Mouse (Mus musculus) lung, embryonic 16.5 days (tissue): ENCODE measurements around the gene Galnt10. TPM values are rescaled to one million over a fixed set of nuclear protein-coding genes. Genes with fewer than 3 reads are reported as not detected.

ENCODE experiments used
- ATAC-seq: fragments of 200-750 bp; cut with Nextera tagmentation; 2 replicates; pipeline ENCODE4 v1.8.0; 2017; ENCODE audit warnings: low read depth, mild to moderate bottlenecking, moderate library complexity
- H3K27ac ChIP-seq: fragments of 300-500 bp; sonication (generic); 2 replicates; pipeline ENCODE4 v1.5.1; 2014; ENCODE audit warnings: mild to moderate bottlenecking, control low read depth, low read length
- H3K27me3 ChIP-seq: fragments of 300-500 bp; sonication (generic); 2 replicates; pipeline ENCODE4 v1.6.1; 2014; ENCODE audit warnings: low read depth, low read length, mixed read lengths; ENCODE audit not compliant: control insufficient read depth, insufficient read depth
- H3K36me3 ChIP-seq: fragments of 300-500 bp; sonication (generic); 2 replicates; pipeline ENCODE4 v1.6.1; 2014; ENCODE audit warnings: low read length; ENCODE audit not compliant: control insufficient read depth, insufficient read depth
- H3K4me1 ChIP-seq: fragments of 300-500 bp; sonication (generic); replicated peaks from 2 replicates; pipeline ENCODE4 v1.6.1; 2014; ENCODE audit warnings: low read length, mixed read lengths; ENCODE audit not compliant: control insufficient read depth, insufficient read depth
- H3K4me2 ChIP-seq: fragments of 300-500 bp; sonication (generic); 2 replicates; pipeline ENCODE4 v1.6.1; 2014; ENCODE audit warnings: low read depth, low read length, control low read depth
- H3K4me3 ChIP-seq: fragments of 300-500 bp; sonication (generic); 2 replicates; pipeline ENCODE4 v1.5.1; 2014; ENCODE audit warnings: mild to moderate bottlenecking, low read length, control low read depth
- H3K9ac ChIP-seq: fragments of 300-500 bp; sonication (generic); 2 replicates; pipeline ENCODE4 v1.6.1; 2014; ENCODE audit warnings: low read length, control low read depth
- H3K9me3 ChIP-seq: fragments of 300-500 bp; sonication (generic); 2 replicates; pipeline ENCODE4 v1.6.1; 2016; ENCODE audit warnings: low read length; ENCODE audit not compliant: control insufficient read depth
- WGBS: fragments of 180-500 bp; shearing (Covaris S2); extraction: QIAGEN DNeasy Blood & Tissue Kit; methylation state at CpG from one replicate; pipeline ENCODE4 v1.1.7; 2014; 5-methylcytosine and 5-hydroxymethylcytosine counted together
- polyA plus RNA-seq: library from polyadenylated mRNA; unstranded; fragments of >200 nt; fragmentation: Nextera tagmentation; extraction: Ambion mirVana; gene quantifications from 2 replicates; pipeline ENCODE4 v1.2.1, GENCODE M21; 2015

Gene Galnt10
- polyA plus RNA-seq, 1 experiment from 2014 or later = 12.8 TPM

- Histone ChIP-seq H3K36me3 (no peaks in the 10 kb centered on the region), H3K9me3 (no peaks in the 10 kb centered on the region), H3K4me3 (no peak overlapping the region), H3K9ac (no peak overlapping the region), H3K4me1 (peaks cover 5% of the 10 kb centered on the region; the same call in 1 of the 2 replicates), H3K4me2 (no peak overlapping the region), H3K27ac (no peak overlapping the region), H3K27me3 (no peaks in the 10 kb centered on the region; the same call in none of the 2 replicates)
- 73% methylated on average over 5 of the region's 5 CpGs for WGBS
- no peak for ATAC-seq
Measured at GRCm38 (mm10) chr11:57647446-57647845, 2.2 kb downstream of the Galnt10 start.

- Histone ChIP-seq H3K27me3 (no peaks in the 10 kb centered on the region; the same call in none of the 2 replicates), H3K27ac (no peak overlapping the region), H3K4me2 (no peak overlapping the region), H3K9me3 (no peaks in the 10 kb centered on the region), H3K4me1 (peaks cover 5% of the 10 kb centered on the region; the same call in 1 of the 2 replicates), H3K4me3 (no peak overlapping the region), H3K9ac (no peak overlapping the region), H3K36me3 (no peaks in the 10 kb centered on the region)
- ATAC-seq = no peak
- 89% methylated on average over 11 of the region's 11 CpGs for WGBS
Measured at GRCm38 (mm10) chr11:57648196-57648800, 3.1 kb downstream of the Galnt10 start.

GRCm38 (mm10) chr11:57649269-57649668, 4.0 kb downstream of the Galnt10 start:
- H3K36me3 ChIP-seq = no peaks in the 10 kb centered on the region
- no peak overlapping the region for H3K4me2 ChIP-seq
- WGBS = 66% methylated on average over 4 of the region's 4 CpGs
- no peak overlapping the region for H3K9ac ChIP-seq
- H3K4me3 ChIP-seq = no peak overlapping the region
- H3K9me3 ChIP-seq = no peaks in the 10 kb centered on the region
- no peaks in the 10 kb centered on the region; the same call in 1 of the 2 replicates for H3K27me3 ChIP-seq
- ATAC-seq = no peak
- peaks cover 3% of the 10 kb centered on the region; the same call in 1 of the 2 replicates for H3K4me1 ChIP-seq
- H3K27ac ChIP-seq = no peak overlapping the region

GRCm38 (mm10) chr11:57649671-57650070, 4.4 kb downstream of the Galnt10 start:
- Histone ChIP-seq H3K4me1 (peaks cover 5% of the 10 kb centered on the region; the same call in 1 of the 2 replicates), H3K9ac (no peak overlapping the region), H3K4me3 (no peak overlapping the region), H3K4me2 (no peak overlapping the region), H3K36me3 (no peaks in the 10 kb centered on the region), H3K27me3 (no peaks in the 10 kb centered on the region; the same call in 1 of the 2 replicates), H3K9me3 (no peaks in the 10 kb centered on the region), H3K27ac (no peak overlapping the region)
- no peak for ATAC-seq
- WGBS = 65% methylated on average over 10 of the region's 10 CpGs

GRCm38 (mm10) chr11:57650867-57651266, 5.6 kb downstream of the Galnt10 start:
- Histone ChIP-seq H3K4me2 (no peak overlapping the region), H3K9me3 (no peaks in the 10 kb centered on the region), H3K27me3 (no peaks in the 10 kb centered on the region; the same call in 1 of the 2 replicates), H3K36me3 (no peaks in the 10 kb centered on the region), H3K9ac (no peak overlapping the region), H3K4me1 (peaks cover 9% of the 10 kb centered on the region), H3K27ac (no peak overlapping the region), H3K4me3 (no peak overlapping the region)
- 79% methylated on average over 2 of the region's 2 CpGs for WGBS
- ATAC-seq = 0 out of 2 replicates have a peak, but pooled peaks have one; percentile 10

- 0 out of 2 replicates have a peak, but pooled peaks have one; percentile 38 for ATAC-seq
- WGBS = 31% methylated on average over 15 of the region's 15 CpGs
- H3K9ac ChIP-seq = no peak overlapping the region
Measured at GRCm38 (mm10) chr11:57651281-57651810, 6.1 kb downstream of the Galnt10 start.

GRCm38 (mm10) chr11:57652206-57652922, 7.1 kb downstream of the Galnt10 start:
- H3K4me1 ChIP-seq = peaks cover 9% of the 10 kb centered on the region
- no peak overlapping the region for H3K9ac ChIP-seq
- H3K4me3 ChIP-seq = no peak overlapping the region
- H3K27ac ChIP-seq = no peak overlapping the region
- no peaks in the 10 kb centered on the region; the same call in 1 of the 2 replicates for H3K27me3 ChIP-seq
- H3K9me3 ChIP-seq = no peaks in the 10 kb centered on the region
- no peak for ATAC-seq
- WGBS = 87% methylated on average over 23 of the region's 23 CpGs
- no peaks in the 10 kb centered on the region for H3K36me3 ChIP-seq
- H3K4me2 ChIP-seq = no peak overlapping the region

More at GRCm38 (mm10) chr11:57651281-57651810, 6.1 kb downstream of the Galnt10 start:
- Histone ChIP-seq H3K4me3 (no peak overlapping the region), H3K4me1 (peaks cover 9% of the 10 kb centered on the region), H3K4me2 (0 out of 2 replicates have a peak overlapping the region, but pooled peaks have one; percentile 5), H3K36me3 (no peaks in the 10 kb centered on the region), H3K27me3 (no peaks in the 10 kb centered on the region; the same call in 1 of the 2 replicates), H3K27ac (no peak overlapping the region), H3K9me3 (no peaks in the 10 kb centered on the region)

GRCm38 (mm10) chr11:57652923-57653660, 7.8 kb downstream of the Galnt10 start:
- 87% methylated on average over 14 of the region's 14 CpGs for WGBS
- Histone ChIP-seq H3K27ac (no peak overlapping the region), H3K4me1 (peaks cover 9% of the 10 kb centered on the region), H3K4me2 (no peak overlapping the region), H3K27me3 (no peaks in the 10 kb centered on the region; the same call in 1 of the 2 replicates), H3K36me3 (no peaks in the 10 kb centered on the region), H3K4me3 (no peak overlapping the region), H3K9ac (no peak overlapping the region), H3K9me3 (no peaks in the 10 kb centered on the region)
- ATAC-seq = no peak
